Mouse (Mus musculus) stomach, postnatal 0 days (tissue): ENCODE data around the gene Tysnd1. TPM values are rescaled to one million over a fixed set of nuclear protein-coding genes. Genes with fewer than 3 reads are reported as not detected.

ENCODE experiments used
- ATAC-seq: fragments of 200-750 bp; cut with Nextera tagmentation; 2 replicates; pipeline ENCODE4 v1.8.0; 2017; ENCODE audit not compliant: low FRiP score, low TSS enrichment
- DNase-seq: peaks from one replicate; pipeline ENCODE4 v3.0.0-alpha.2; 2016; ENCODE audit warnings: low spot score
- H3K27ac ChIP-seq: fragments of 300-500 bp; sonication (generic); replicated peaks from 2 replicates; pipeline ENCODE4 v1.5.1; 2014; ENCODE audit warnings: mild to moderate bottlenecking, control low read depth
- H3K27me3 ChIP-seq: fragments of 300-500 bp; sonication (generic); 2 replicates; pipeline ENCODE4 v1.6.1; 2014; ENCODE audit warnings: low read length; ENCODE audit not compliant: control insufficient read depth, insufficient read depth
- H3K36me3 ChIP-seq: fragments of 300-500 bp; sonication (generic); 2 replicates; pipeline ENCODE4 v1.6.1; 2014; ENCODE audit warnings: low read length, mixed read lengths; ENCODE audit not compliant: control insufficient read depth, insufficient read depth
- H3K4me1 ChIP-seq: fragments of 300-500 bp; sonication (generic); replicated peaks from 2 replicates; pipeline ENCODE4 v1.6.1; 2014; ENCODE audit warnings: antibody characterized with exemption; ENCODE audit not compliant: control insufficient read depth, insufficient read depth
- H3K4me2 ChIP-seq: fragments of 300-500 bp; sonication (generic); replicated peaks from 2 replicates; pipeline ENCODE4 v1.6.1; 2014; ENCODE audit warnings: low read depth, mild to moderate bottlenecking, control low read depth, moderate library complexity
- H3K4me3 ChIP-seq: fragments of 300-500 bp; sonication (generic); 2 replicates; pipeline ENCODE4 v1.5.1; 2014; ENCODE audit warnings: low read depth, low read length, control low read depth
- H3K9ac ChIP-seq: fragments of 300-500 bp; sonication (generic); 2 replicates; pipeline ENCODE4 v1.6.1; 2014; ENCODE audit warnings: mild to moderate bottlenecking, low read length, control low read depth, mixed read lengths
- H3K9me3 ChIP-seq: fragments of 300-500 bp; sonication (generic); 2 replicates; pipeline ENCODE4 v1.6.1; 2016; ENCODE audit warnings: low read length; ENCODE audit not compliant: control insufficient read depth
- CTCF ChIP-seq: IDR thresholded peaks from 2 replicates; pipeline ENCODE4 v1.5.1; 2016; ENCODE audit warnings: antibody characterized with exemption, low read depth, mild to moderate bottlenecking, moderate library complexity
- EP300 ChIP-seq: optimal IDR thresholded peaks from 2 replicates; pipeline ENCODE3; 2016; ENCODE audit warnings: antibody characterized with exemption
- WGBS: fragments of 180-500 bp; shearing (Covaris S2); extraction: QIAGEN DNeasy Blood & Tissue Kit; methylation state at CpG from one replicate; pipeline ENCODE4 v1.1.7; 2014; 5-methylcytosine and 5-hydroxymethylcytosine counted together
- polyA plus RNA-seq: library from polyadenylated mRNA; unstranded; fragments of >200 nt; fragmentation: Nextera tagmentation; extraction: Ambion mirVana; gene quantifications from 2 replicates; pipeline ENCODE4 v1.2.1, GENCODE M21; 2015

Gene Tysnd1
- polyA plus RNA-seq, 1 experiment from 2014 or later: 18.5 TPM

- peak within 1 kb of the TSS; percentile 64 for H3K9ac ChIP-seq
- H3K4me1 ChIP-seq: no peaks in the 10 kb centered on the region
- H3K4me3 ChIP-seq: peak within 1 kb of the TSS; percentile 61
- 8% methylated on average over 36 of the region's 36 CpGs for WGBS
- TF ChIP-seq EP300 (no peak), CTCF (no peak)
- no peaks in the 10 kb centered on the region for H3K36me3 ChIP-seq
- DNase-seq: peak; percentile 94
- H3K9me3 ChIP-seq: no peaks in the 10 kb centered on the region
- peak; percentile 95 for ATAC-seq
- H3K27ac ChIP-seq: no peak within 1 kb of the TSS; the same call in 1 of the 2 replicates
- H3K27me3 ChIP-seq: no peaks in the 10 kb centered on the region
- peak within 1 kb of the TSS; percentile 90 for H3K4me2 ChIP-seq
These were observed 19.6 kb downstream of the Tysnd1 start, which contains the start of gene Aifm2 for GRCm38 (mm10) chr10:61714771-61715461. Gene Aifm2 (plus strand): TSS chr10:61715263.

GRCm38 (mm10) chr10:61715462-61715837 lies 20.1 kb downstream of the Tysnd1 start:
- no peaks in the 10 kb centered on the region for H3K27me3 ChIP-seq
- H3K4me2 ChIP-seq: peak overlapping the region; percentile 90
- peak overlapping the region; percentile 64 for H3K9ac ChIP-seq
- H3K36me3 ChIP-seq: no peaks in the 10 kb centered on the region
- H3K9me3 ChIP-seq: no peaks in the 10 kb centered on the region
- no peak for TF ChIP-seq EP300
- no peak for TF ChIP-seq CTCF
- H3K4me3 ChIP-seq: peak overlapping the region; percentile 61
- WGBS: 3% methylated on average over 11 of the region's 11 CpGs
- DNase-seq: no peak
- H3K27ac ChIP-seq: no peak overlapping the region; the same call in 1 of the 2 replicates
- peak; percentile 15 for ATAC-seq
- H3K4me1 ChIP-seq: no peaks in the 10 kb centered on the region

GRCm38 (mm10) chr10:61715996-61716864 lies 20.9 kb downstream of the Tysnd1 start:
- TF ChIP-seq EP300 (no peak), CTCF (no peak)
- Histone ChIP-seq H3K36me3 (no peaks in the 10 kb centered on the region), H3K4me1 (no peaks in the 10 kb centered on the region), H3K4me3 (peak overlapping the region; percentile 61), H3K9ac (no peak overlapping the region), H3K4me2 (peak overlapping the region; percentile 90), H3K27ac (no peak overlapping the region), H3K9me3 (no peaks in the 10 kb centered on the region), H3K27me3 (no peaks in the 10 kb centered on the region)
- DNase-seq: no peak
- peak; percentile 19; the same call in 1 of the 2 replicates for ATAC-seq
- WGBS: 75% methylated on average over 7 of the region's 7 CpGs

- Histone ChIP-seq H3K27ac (no peak overlapping the region), H3K27me3 (no peaks in the 10 kb centered on the region), H3K9ac (no peak overlapping the region), H3K4me1 (no peaks in the 10 kb centered on the region), H3K4me3 (no peak overlapping the region), H3K4me2 (no peak overlapping the region), H3K36me3 (no peaks in the 10 kb centered on the region), H3K9me3 (no peaks in the 10 kb centered on the region)
- 91% methylated on average over 12 of the region's 12 CpGs for WGBS
- ATAC-seq (no peak), DNase-seq (no peak)
- TF ChIP-seq CTCF: no peak
- TF ChIP-seq EP300: no peak
These were observed 22.3 kb downstream of the Tysnd1 start for GRCm38 (mm10) chr10:61717406-61718296.

GRCm38 (mm10) chr10:61720331-61720730 lies 25.0 kb downstream of the Tysnd1 start:
- DNase-seq (no peak), ATAC-seq (no peak)
- H3K4me3 ChIP-seq: no peak overlapping the region
- H3K9me3 ChIP-seq: no peaks in the 10 kb centered on the region
- no peaks in the 10 kb centered on the region for H3K4me1 ChIP-seq
- WGBS: 84% methylated on average over 7 of the region's 7 CpGs
- no peak overlapping the region for H3K9ac ChIP-seq
- H3K27me3 ChIP-seq: no peaks in the 10 kb centered on the region
- H3K36me3 ChIP-seq: no peaks in the 10 kb centered on the region
- no peak overlapping the region for H3K4me2 ChIP-seq
- TF ChIP-seq CTCF (no peak), EP300 (no peak)
- no peak overlapping the region for H3K27ac ChIP-seq
